Mouse (Mus musculus) ZHBTc4 (cell line): ENCODE results near the gene Abhd17b.

ENCODE experiments used
- DNase-seq: peaks from one replicate; pipeline ENCODE4 v3.0.0-alpha.2; 2011; ENCODE audit warnings: low read depth, low spot score

Abhd17b gene

GRCm38 (mm10) chr19:21652285-21653171, 457 bp upstream of the Abhd17b start, which contains the start of gene 1110059E24Rik:
Gene 1110059E24Rik, minus strand, starts transcription at chr19:21652976.
- peak; percentile 99 for DNase-seq

DNA sequence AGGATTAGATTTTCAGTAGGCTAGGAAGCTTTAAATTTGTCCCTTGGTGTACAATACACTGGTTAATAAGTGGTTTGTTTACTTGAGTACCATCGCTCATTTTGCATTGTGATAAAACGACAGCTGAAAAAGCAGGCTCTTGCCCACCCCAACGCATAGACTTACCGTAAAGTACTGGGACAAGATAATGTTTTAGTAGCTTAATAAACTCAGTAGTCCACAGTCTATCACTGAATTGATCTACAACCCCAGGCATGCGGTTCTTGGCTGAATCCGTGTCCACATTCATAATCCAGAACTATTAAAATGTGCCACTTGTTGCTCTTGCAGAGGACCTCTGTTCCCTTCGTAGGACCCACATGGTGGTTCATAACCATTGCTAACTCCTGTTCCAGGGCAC, 1.8 kb downstream of the Abhd17b start:
- DNase-seq: no peak

DNA sequence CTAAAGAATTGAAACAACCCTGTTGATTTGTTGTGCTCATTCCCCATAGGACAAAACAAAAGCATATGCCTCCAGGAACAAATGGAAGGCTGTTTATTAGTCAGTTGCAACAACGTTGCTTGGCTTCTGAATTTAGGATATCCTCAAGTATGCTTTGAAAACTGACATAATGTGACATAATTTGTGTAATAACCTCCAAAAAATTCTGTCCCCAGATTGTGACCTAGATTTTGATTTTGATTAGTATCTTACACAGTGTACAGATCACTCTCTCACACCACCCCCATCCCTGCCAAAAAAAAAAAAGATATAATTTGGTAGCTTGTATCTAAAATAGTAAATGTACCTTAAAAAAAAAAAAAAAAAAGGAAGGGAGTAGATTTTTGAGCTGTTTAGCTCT, 7.7 kb downstream of the Abhd17b start:
- no peak for DNase-seq

- no peak for DNase-seq
These were observed 10.9 kb downstream of the Abhd17b start for GRCm38 (mm10) chr19:21663756-21664456.

DNA sequence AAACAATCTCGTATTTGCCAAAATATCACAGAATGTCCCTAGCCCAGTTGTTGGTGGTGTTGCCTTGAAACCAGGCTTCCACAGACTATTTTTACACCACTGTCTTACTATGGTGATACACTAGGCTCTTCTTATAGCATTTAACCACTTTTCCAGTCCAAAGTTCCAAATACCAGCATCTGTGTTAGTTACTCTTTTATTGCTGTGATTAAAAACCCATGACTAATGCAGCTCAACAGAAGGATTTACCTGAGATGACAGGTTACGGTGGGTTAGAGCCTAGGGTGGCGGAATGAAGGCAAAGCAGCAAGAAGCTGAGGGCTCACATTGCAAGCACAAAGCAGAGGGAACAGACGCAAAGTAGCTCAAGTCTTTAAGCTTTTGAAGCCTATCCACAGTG, 16.7 kb downstream of the Abhd17b start:
- no peak for DNase-seq

DNA sequence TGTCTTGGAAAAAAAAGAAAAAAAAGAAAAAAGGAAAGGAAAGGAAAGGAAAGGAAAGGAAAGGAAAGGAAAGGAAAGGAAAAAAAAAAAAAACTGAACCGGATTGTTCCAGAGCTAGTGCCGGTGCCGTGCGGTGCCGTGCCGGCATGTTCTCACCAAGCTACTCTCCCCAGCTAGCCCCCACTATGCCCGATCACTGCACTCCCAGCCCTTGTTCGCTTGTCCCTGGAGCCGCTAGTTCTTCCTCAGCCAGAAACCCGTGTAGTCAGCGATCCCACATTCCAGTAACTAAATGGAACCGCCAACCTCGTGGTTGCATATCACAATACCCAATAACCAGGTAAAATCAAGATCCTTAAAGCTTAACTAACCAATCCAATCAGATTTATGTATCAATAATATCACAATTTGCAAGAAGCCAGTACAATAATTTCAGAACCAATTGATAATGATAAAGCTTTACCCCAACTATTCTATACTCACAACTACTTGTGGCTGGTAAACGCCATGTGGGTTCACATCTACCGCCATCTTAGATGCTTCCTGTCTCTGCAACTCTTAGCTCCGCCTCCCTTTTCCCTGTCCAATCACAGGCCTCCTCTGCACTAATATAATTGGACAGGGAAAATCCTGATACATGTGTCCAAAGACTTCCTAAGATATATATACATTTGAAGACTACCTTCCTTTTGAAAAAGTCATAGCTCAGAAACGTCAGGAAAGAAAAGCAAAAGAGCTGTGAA, 21.5 kb downstream of the Abhd17b start:
- DNase-seq: peak; percentile 79

DNA sequence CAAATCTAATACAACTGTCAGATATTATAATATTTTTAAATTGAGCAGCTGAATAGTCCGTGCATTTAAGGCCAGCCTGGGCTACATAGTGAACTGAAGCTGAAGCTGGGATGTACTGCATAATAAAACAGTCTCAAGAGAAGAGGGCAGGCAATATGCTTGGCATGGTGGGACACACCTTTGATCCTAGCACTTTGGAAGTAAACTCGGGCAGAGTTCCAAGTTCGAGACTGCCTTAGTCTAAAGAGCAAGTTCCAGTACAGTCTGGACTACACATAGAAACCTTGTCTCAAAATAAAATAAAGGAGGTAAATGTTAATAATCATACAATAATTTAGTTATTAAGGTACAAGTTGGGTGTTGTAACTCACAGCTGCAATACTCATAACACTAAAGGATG, 27.1 kb downstream of the Abhd17b start:
- DNase-seq: no peak

DNA sequence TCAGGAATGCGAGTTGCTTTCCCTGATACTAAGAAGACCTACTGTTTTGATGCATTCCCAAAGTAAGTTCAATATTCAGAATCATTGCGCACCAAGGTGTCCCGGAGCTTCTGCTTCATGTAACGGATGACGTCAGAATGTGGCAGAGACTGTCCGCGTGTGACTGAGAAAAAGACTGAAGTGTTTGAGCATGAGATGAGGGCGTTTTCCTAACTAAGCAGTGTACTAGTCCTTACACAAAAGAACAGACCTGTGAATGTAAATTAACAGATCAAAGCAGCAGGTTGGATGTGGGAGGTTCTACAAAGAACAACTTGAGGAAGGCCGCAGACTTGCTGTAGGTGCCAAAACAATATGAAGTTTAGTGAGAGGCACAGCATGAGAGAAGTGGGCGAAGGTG, 28.0 kb downstream of the Abhd17b start:
- peak; percentile 81 for DNase-seq

DNA sequence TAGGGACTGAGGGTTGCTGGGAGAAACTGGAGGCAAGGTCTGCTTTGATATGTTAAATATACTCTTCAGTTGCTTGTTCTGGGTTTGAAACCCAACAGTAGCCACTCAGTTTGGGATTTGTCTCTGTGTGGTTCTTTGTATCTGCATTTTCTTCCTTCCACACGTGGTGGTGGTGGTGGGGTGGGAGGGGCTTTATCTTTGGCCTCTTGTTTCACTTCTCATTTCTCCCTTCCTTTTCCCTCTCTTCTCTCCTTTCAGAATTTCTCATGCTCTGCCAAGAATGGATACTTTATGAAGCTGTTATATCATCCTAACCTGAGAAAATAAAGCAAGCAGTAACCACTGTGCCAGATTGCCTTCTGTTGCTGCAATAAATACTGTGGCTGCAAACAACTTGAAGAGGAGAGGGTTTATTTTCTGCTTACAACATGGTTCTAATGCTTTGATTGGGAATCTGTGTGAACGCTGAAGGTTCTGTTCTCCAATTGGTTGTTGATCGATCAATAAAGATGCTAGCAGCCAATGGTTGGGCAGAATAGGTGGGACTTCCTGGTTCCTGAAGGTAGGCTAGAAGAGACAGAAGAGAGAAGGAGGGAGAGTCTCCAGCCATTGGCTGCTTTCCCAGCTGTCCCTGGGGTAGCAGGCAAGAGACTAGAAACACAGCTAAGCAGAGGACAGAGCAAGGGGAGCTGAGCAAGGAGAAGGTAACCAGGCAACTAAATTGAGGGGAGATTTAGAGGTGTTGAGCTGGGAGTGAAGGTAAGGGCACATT, 60.5 kb downstream of the Abhd17b start:
- peak; percentile 77 for DNase-seq

DNA sequence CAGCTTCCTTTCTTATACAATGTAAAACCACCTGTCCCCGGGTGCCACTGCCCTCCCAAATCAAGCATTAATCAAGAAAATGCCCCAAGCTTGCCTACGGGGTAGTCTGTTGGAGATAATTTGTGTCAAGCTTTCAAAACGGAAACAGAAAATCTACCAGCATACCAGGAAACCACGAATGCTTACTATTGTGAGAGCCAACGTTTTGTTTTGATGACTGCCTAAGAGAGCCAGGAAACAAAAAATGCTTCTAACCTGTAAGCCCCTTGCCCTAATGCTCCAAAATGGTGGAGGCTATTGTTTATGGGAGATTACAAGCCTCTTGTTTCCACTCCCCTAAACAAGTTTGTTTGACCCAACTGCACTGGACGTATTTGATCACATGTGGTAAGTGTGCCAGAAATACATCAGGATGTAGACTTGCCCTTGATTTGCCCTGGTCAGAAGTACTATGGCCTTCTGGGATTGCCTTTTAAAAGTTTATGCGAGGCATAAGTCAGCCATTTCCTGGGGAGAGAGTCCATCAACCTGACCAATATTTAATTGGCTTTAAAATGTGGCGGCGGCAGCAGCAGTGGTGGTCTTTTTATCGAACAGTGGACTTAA, 61.4 kb downstream of the Abhd17b start:
- no peak for DNase-seq

DNA sequence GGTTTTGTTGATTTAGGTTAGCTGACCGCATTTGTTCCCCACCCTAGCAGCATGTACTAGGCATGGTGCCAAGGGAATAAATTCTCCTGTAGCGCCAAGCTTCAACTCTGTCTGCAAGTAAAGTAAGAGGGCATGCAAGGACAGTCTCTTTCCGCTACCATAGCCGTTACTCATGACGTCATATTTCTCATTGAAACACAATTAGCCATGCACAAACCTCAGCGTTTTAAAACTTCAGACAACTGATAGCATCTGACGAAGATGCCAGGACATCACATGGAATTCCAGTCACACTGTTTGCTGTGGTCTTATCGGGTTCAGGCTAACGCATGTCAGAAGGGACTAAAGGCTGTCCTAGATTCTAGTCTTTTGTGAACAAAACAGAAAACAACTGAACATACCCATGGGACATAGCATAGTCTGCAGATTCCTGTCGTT, 62.0 kb downstream of the Abhd17b start:
- no peak for DNase-seq

GRCm38 (mm10) chr19:21715515-21715914, 62.5 kb downstream of the Abhd17b start:
- no peak for DNase-seq

DNA sequence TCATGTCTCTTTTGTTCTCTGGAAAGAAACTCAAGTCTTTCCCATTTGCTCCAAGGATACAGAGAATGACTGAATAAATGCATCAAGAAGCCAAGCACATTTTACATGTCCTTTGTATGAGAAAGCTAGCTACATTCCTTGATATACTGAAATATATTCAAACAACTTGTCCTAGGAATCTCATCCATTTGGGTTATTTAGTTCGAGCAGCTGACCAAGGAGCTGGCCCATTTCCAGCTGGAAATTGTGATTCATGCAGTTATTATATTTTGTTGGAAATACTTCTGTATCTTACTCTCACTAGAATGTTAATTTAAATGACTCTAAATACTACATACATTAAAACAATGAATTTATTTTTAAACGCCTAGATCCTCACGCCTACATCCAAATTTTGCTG, 63.5 kb downstream of the Abhd17b start:
- no peak for DNase-seq

DNA sequence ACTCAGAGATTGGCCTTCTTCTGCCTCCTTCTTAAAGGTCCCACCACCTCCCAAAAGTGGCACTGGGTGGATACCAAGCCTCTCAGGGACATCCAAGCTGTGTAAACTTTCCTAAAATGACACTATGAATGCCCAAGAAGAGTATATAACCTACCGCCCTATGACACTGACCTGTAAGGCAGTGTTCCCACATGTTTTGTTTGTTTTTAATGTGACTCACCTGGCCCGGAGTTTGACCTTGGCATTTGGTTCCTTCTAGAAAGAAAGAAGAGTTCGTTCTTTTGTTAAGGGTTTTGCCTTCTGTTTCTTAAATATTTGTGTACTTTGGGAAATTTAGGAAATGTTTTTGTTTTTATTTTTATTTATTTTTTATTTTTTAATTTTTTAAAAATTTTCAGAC, 66.2 kb downstream of the Abhd17b start:
- no peak for DNase-seq

DNA sequence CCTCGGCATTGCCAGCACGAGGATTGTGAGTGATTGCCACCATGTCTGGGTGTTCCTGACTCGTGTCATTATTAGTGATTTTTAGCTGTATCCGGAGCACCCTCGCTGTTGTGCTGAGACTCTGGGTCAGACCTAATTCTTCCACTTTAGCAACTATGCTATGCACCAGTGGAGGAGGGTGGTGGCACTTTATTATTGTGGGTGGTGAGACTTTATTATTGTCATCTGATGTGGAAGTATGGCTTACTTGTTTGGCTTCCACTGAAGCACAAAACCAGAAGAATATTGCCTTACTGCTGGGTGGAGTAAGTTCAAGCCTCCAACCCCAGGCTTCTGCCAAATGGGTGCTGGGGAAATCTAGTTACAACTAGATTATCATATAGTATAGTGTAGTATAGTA, 68.0 kb downstream of the Abhd17b start:
- no peak for DNase-seq

- DNase-seq: peak; percentile 46
These were observed 70.3 kb downstream of the Abhd17b start for GRCm38 (mm10) chr19:21723280-21723679.

DNA sequence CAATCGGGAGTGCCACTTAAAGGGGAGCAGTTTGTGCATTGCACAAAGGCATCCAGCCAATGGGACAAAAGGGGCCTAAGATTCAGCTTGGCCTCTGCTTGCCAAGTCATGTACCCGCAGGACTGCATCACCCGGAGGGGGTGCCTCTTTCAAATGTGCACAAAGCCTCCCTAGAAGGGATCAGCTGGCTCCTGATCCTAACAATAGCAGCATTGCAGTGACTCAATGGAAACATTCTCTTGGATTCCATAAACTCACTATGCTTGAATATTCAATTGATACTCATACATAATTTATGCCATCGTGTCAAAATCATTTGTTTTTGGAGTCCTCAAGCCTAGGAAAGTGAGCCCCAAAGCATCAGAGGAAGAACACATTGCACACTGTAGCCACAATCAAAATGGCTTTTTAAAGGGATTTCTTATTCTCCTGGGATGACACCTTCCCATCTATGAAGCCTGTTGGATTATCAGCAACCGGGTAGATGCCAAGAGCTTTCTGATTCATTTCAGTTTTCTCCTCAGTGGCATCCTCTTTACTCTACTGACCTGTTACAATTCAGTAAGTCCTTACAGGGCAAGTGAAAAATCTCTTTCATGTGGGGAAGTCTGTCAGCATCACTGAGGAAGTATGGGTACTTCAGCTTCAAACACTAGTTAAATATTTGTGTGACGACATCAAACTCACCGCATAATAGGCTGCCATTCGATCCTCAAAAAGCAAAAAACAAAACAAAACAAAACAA, 71.1 kb downstream of the Abhd17b start:
- no peak for DNase-seq

DNA sequence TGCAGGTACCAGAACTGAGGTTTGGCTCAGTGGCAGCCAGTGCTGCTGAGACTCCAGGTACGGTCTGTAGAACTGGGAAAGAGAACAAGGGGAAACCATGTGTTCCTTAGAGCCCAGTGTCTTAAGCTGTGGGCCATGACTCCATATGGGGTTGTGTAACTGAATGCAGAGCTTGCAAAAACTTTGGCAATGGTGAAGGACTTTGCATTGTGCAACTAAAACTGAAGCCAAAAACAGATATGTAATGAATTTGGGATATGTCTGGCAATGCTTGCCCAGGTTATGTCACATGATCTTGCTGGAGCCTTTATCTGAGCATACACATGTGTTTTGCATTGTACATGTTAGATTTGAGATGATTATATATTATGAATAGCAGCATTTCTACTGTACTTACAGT, 72.2 kb downstream of the Abhd17b start:
- no peak for DNase-seq

DNA sequence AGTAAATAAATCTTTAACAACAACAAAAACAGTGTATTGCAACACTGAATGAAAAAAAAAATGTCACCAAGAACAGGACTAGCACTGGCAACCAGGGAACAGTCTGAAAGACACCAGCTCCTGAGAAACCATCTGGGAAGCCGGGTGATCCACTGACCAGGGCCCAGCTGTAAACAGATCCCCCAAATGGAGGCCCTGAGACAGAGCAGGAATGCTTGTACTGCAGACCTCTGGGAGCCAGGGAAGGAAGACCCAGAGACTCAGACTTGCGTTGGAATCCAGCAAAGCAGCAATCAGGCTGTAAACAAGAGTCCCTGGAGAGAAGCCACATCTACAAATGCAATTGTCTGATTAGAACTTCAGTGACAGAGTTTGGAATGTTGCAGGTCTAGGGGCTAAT, 74.1 kb downstream of the Abhd17b start:
- no peak for DNase-seq

DNA sequence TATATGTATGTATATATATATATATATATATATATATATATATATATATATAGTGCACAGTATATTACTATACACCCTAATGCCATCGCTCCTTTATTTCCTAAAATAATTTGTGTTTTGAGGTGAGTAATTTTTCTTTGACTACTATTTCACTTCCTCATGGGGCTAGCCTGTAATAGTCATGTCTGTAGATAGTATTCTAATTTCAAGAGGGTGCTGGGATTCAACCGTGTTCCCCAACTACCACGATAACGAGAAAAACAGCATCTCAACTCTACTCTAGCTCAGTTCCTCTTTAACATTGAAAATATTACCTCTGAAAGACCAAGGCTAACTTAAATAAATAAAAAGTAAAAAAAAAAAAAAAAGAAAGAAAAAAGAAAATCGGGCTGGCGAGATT, 75.4 kb downstream of the Abhd17b start:
- DNase-seq: no peak
